In genomic region chr1:180481331-180481730, GRCm38 (mm10) we compare ENCODE assay signal across 31 mouse cellular contexts. TPM values are rescaled to one million over a fixed set of nuclear protein-coding genes. Genes with fewer than 3 reads are reported as not detected.
DNase-seq lines count a peak whose midpoint lies in the region; ATAC-seq and TF ChIP-seq lines count a peak whose summit lies in the region.
"Had no signal": no experiment of that assay in that cellular context is flagged by ENCODE, and none has a peak within 500 bp of the region (broad histone marks: within the 10 kb centered on the region; RNA-seq: fewer than 3 reads in every experiment).

No protein-coding gene starts in this region.

- DNase-seq in forebrain, embryonic 10.5 days (ENCODE audit: extremely low spot score, low spot score) = no peak
- no peak for DNase-seq in forebrain, embryonic 14.5 days (ENCODE audit: low spot score)
- no peak for DNase-seq in hindbrain, postnatal 0 days (ENCODE audit: low spot score)
- peak; percentile 15 to 30 for DNase-seq in kidney, postnatal 4 days
- DNase-seq in kidney, postnatal 14 days = no peak
- DNase-seq in neural tube, embryonic 10.5 days (ENCODE audit: extremely low spot score, low spot score) = no peak
- DNase-seq: adrenal gland, adult 2 months; adrenal gland, postnatal 36 days; cerebellum, adult 18-20 months; gastrocnemius, postnatal 36 days; heart, adult 18-20 months; heart, postnatal 36 days; kidney, adult 18-20 months; liver, embryonic 13.5 days; lung, adult 18-20 months; lung, postnatal 4 days; right cerebral cortex, postnatal 14 days had no signal

- no peak for TF ChIP-seq CTCF in hindbrain, postnatal 0 days (IDR thresholded peaks at IDR 0.05; ENCODE audit: low read depth)

- H3K9me3 ChIP-seq in forebrain, embryonic 10.5 days = no peaks in the 10 kb centered on the region
- no peaks in the 10 kb centered on the region for H3K9me3 ChIP-seq in forebrain, embryonic 14.5 days (replicated peaks; ENCODE audit: control insufficient read depth, low read length)
- H3K9me3 ChIP-seq in hindbrain, postnatal 0 days (ENCODE audit: low read length) = no peaks in the 10 kb centered on the region
- H3K9me3 ChIP-seq in hindbrain, embryonic 12.5 days (replicated peaks) = no peaks in the 10 kb centered on the region
- H3K9me3 ChIP-seq in neural tube, embryonic 13.5 days = no peaks in the 10 kb centered on the region
- H3K9me3 ChIP-seq: forebrain, embryonic 13.5 days; limb, embryonic 10.5 days; limb, embryonic 15.5 days; liver, embryonic 13.5 days; megakaryocyte, embryonic 14.5 days; neural tube, embryonic 12.5 days had no signal

- peaks cover 67% of the 10 kb centered on the region for H3K27me3 ChIP-seq in forebrain, embryonic 10.5 days (ENCODE audit: poor library complexity, severe bottlenecking)
- peaks cover 30% of the 10 kb centered on the region for H3K27me3 ChIP-seq in forebrain, embryonic 14.5 days (replicated peaks; ENCODE audit: control insufficient read depth, insufficient read depth, low read length)
- H3K27me3 ChIP-seq in hindbrain, postnatal 0 days (ENCODE audit: insufficient read depth, low read length) = no peaks in the 10 kb centered on the region; the same call in 1 of the 2 replicates
- peaks cover 37% of the 10 kb centered on the region for H3K27me3 ChIP-seq in hindbrain, embryonic 12.5 days
- H3K27me3 ChIP-seq in neural tube, embryonic 13.5 days = peaks cover 44% of the 10 kb centered on the region
- H3K27me3 ChIP-seq: CH12.LX had no signal

- no peaks in the 10 kb centered on the region for H3K36me3 ChIP-seq in forebrain, embryonic 10.5 days (replicated peaks)
- no peaks in the 10 kb centered on the region for H3K36me3 ChIP-seq in forebrain, embryonic 14.5 days (ENCODE audit: control insufficient read depth, insufficient read depth, low read length)
- no peaks in the 10 kb centered on the region for H3K36me3 ChIP-seq in hindbrain, postnatal 0 days (ENCODE audit: insufficient read depth, low read length)
- H3K36me3 ChIP-seq in hindbrain, embryonic 12.5 days = no peaks in the 10 kb centered on the region
- H3K36me3 ChIP-seq in neural tube, embryonic 13.5 days = no peaks in the 10 kb centered on the region
- H3K36me3 ChIP-seq: limb, embryonic 10.5 days; limb, embryonic 15.5 days; liver, embryonic 13.5 days; neural tube, embryonic 12.5 days had no signal

- H3K27ac ChIP-seq in forebrain, embryonic 10.5 days = peak overlapping the region; percentile 37; the same call in 1 of the 2 replicates
- no peak overlapping the region for H3K27ac ChIP-seq in forebrain, embryonic 14.5 days (ENCODE audit: low read depth, low read length)
- no peak overlapping the region for H3K27ac ChIP-seq in hindbrain, postnatal 0 days
- no peak overlapping the region for H3K27ac ChIP-seq in hindbrain, embryonic 12.5 days
- no peak overlapping the region for H3K27ac ChIP-seq in neural tube, embryonic 13.5 days (replicated peaks)
- H3K27ac ChIP-seq: forebrain, embryonic 13.5 days; limb, embryonic 10.5 days; limb, embryonic 15.5 days; liver, embryonic 13.5 days; neural tube, embryonic 12.5 days had no signal

- H3K4me2 ChIP-seq in forebrain, embryonic 14.5 days (ENCODE audit: low read length) = no peak overlapping the region
- H3K4me2 ChIP-seq in hindbrain, postnatal 0 days (ENCODE audit: low read depth, low read length) = peak overlapping the region; percentile 74; the same call in 1 of the 2 replicates
- no peak overlapping the region for H3K4me2 ChIP-seq in hindbrain, embryonic 12.5 days (replicated peaks)
- peak overlapping the region; percentile 76 for H3K4me2 ChIP-seq in neural tube, embryonic 13.5 days
- H3K4me2 ChIP-seq: forebrain, embryonic 13.5 days; heart, embryonic 11.5 days; liver, embryonic 13.5 days had no signal

- 40% methylated on average over 8 of the region's 8 CpGs for WGBS in forebrain, embryonic 10.5 days
- WGBS in forebrain, embryonic 14.5 days = 46% methylated on average over 8 of the region's 8 CpGs
- 47% methylated on average over 8 of the region's 8 CpGs for WGBS in hindbrain, postnatal 0 days
- 40% methylated on average over 8 of the region's 8 CpGs for WGBS in hindbrain, embryonic 12.5 days
- 52% methylated on average over 8 of the region's 8 CpGs for WGBS in neural tube, embryonic 13.5 days

- H3K4me1 ChIP-seq in forebrain, embryonic 10.5 days = peaks cover 52% of the 10 kb centered on the region
- peaks cover 8% of the 10 kb centered on the region; the same call in 1 of the 2 replicates for H3K4me1 ChIP-seq in forebrain, embryonic 14.5 days (ENCODE audit: control insufficient read depth, insufficient read depth, low read length)
- 0 out of 2 replicates have a peak, but pooled peaks cover 2% of the 10 kb centered on the region for H3K4me1 ChIP-seq in hindbrain, postnatal 0 days (ENCODE audit: insufficient read depth, low read length)
- peaks cover 28% of the 10 kb centered on the region for H3K4me1 ChIP-seq in hindbrain, embryonic 12.5 days
- H3K4me1 ChIP-seq in neural tube, embryonic 13.5 days (replicated peaks) = peaks cover 33% of the 10 kb centered on the region

- H3K4me3 ChIP-seq in forebrain, embryonic 10.5 days = no peak overlapping the region
- H3K4me3 ChIP-seq in forebrain, embryonic 14.5 days (ENCODE audit: low read depth, low read length) = no peak overlapping the region
- no peak overlapping the region for H3K4me3 ChIP-seq in hindbrain, postnatal 0 days (ENCODE audit: low read length)
- H3K4me3 ChIP-seq in hindbrain, embryonic 12.5 days = no peak overlapping the region
- no peak overlapping the region for H3K4me3 ChIP-seq in neural tube, embryonic 13.5 days
- H3K4me3 ChIP-seq: erythroblast, embryonic 14.5 days; forebrain, embryonic 13.5 days; limb, embryonic 15.5 days; liver, embryonic 13.5 days; neural tube, embryonic 12.5 days had no signal

- H3K9ac ChIP-seq in forebrain, embryonic 14.5 days (ENCODE audit: low read length) = no peak overlapping the region
- H3K9ac ChIP-seq in hindbrain, postnatal 0 days (replicated peaks; ENCODE audit: low read length) = no peak overlapping the region
- no peak overlapping the region for H3K9ac ChIP-seq in hindbrain, embryonic 12.5 days
- no peak overlapping the region for H3K9ac ChIP-seq in neural tube, embryonic 13.5 days
- H3K9ac ChIP-seq: forebrain, embryonic 13.5 days; limb, embryonic 15.5 days; liver, embryonic 13.5 days; neural tube, embryonic 12.5 days had no signal

- ATAC-seq in forebrain, embryonic 14.5 days = no peak
- no peak for ATAC-seq in hindbrain, postnatal 0 days
- ATAC-seq in hindbrain, embryonic 12.5 days (ENCODE audit: low FRiP score) = no peak
- no peak for ATAC-seq in neural tube, embryonic 13.5 days (ENCODE audit: low read depth)
- ATAC-seq: activated CD4-positive, CD25-positive, alpha-beta regulatory T cell, adult 4 months; forebrain, embryonic 13.5 days; lung, postnatal 0 days had no signal

RNA-seq across cellular contexts. Expression of gene Stum, which starts 2.0 kb away (rescaled TPM):
- polyA plus RNA-seq in forebrain, embryonic 10.5 days (2016; fragmentation: Nextera tagmentation; extraction: Ambion mirVana) = 3.8 and 4.0 TPM in 2 replicates
- polyA plus RNA-seq in forebrain, embryonic 14.5 days (2014; fragmentation: Nextera tagmentation; extraction: Ambion mirVana) = 3.2 and 5.3 TPM in 2 replicates
- 105 and 114 TPM in 2 replicates for total RNA-seq in hindbrain, postnatal 0 days (2014; rRNA removed)
- 19.9 and 20.6 TPM in 2 replicates for polyA plus RNA-seq in hindbrain, postnatal 0 days (2015; fragmentation: Nextera tagmentation; extraction: Ambion mirVana)
- polyA plus RNA-seq in hindbrain, embryonic 12.5 days (2016; fragmentation: Nextera tagmentation; extraction: Ambion mirVana) = 1.3 and 1.7 TPM in 2 replicates
- polyA plus RNA-seq in neural tube, embryonic 13.5 days (2015; fragmentation: Nextera tagmentation; extraction: Ambion mirVana) = 5.5 and 5.6 TPM in 2 replicates
- total RNA-seq: common myeloid progenitor, adult 5-6 weeks had no signal
- polyA plus RNA-seq: activated CD4-positive, CD25-positive, alpha-beta regulatory T cell, adult 4 months; C2C12; erythroblast, embryonic 14.5 days had no signal

Comparison
In these comparisons a context has a peak if more than half of its experiments do, and no peak if none do; other contexts are left out.
1. DNase-seq: peak in kidney, postnatal 4 days (2 of 2); none in forebrain, embryonic 10.5 days (single experiment), forebrain, embryonic 14.5 days (single experiment), hindbrain, postnatal 0 days (single experiment), kidney, postnatal 14 days (single experiment) and neural tube, embryonic 10.5 days (single experiment).
2. H3K4me2 ChIP-seq: peak in hindbrain, postnatal 0 days (single experiment) and neural tube, embryonic 13.5 days (single experiment); none in forebrain, embryonic 14.5 days (single experiment) and hindbrain, embryonic 12.5 days (single experiment).